Mouse (Mus musculus) retina, adult 2 months (tissue): Measurements from ENCODE around the gene Emx1.
A peak's percentile ranks its signal among the peaks of the same experiment; 100 is the strongest.

ENCODE experiments used
- DNase-seq: peaks from one replicate; pipeline ENCODE4 v3.0.0-alpha.2; 2012; ENCODE audit warnings: low read depth, low spot score

Gene Emx1

GRCm38 (mm10) chr6:85227520-85227919 lies 40.3 kb downstream of the Emx1 start:
- no peak for DNase-seq

DNA sequence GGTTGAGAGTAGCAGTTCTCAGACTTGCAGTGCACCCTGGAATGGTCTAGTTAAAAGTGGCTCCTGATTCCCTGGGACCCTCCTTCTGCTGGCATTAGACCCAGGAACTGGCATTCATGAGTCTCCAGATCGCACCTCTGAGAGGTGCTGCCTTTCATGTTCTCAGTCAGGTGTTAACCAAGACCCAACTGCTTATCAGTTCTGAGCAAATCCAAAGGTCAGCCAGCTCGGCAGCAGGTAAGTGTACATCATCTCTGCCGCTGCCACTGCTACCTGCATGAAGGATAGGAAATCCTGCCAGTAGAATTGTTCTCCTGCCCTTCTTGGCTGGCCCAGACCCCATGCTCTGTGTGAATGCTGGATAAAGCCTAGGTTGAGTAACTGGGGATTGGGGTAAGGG lies 43.5 kb downstream of the Emx1 start:
- no peak for DNase-seq

GRCm38 (mm10) chr6:85231469-85231868 lies 44.2 kb downstream of the Emx1 start:
- DNase-seq, result no peak

DNA sequence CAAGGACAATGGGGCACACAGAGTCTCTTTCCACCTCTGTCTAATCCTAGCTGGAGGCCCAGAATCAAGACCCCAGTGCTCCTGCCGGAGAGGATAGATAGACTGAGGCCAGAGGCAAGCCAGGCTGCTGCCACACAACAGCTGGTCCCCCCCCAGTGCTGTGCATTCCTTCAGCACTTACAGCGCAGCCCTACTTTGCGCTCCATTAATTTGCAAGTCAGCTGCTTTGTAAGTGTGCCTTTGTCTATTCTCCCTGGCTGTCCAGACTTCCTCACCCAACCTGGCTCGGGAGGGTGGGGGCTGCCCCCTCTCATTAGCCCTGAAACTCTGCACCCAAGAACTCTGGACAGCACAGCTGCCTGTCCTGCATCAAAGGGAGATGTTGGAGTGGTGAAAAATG lies 44.8 kb downstream of the Emx1 start:
- no peak for DNase-seq

- no peak for DNase-seq
Measured at GRCm38 (mm10) chr6:85232836-85233623, 45.8 kb downstream of the Emx1 start.

- DNase-seq, result no peak
Measured at GRCm38 (mm10) chr6:85234796-85235195, 47.6 kb downstream of the Emx1 start.

- DNase-seq, result no peak
Measured at GRCm38 (mm10) chr6:85237001-85237400, 49.8 kb downstream of the Emx1 start.

GRCm38 (mm10) chr6:85237595-85238337 lies 50.5 kb downstream of the Emx1 start:
- no peak for DNase-seq

DNA sequence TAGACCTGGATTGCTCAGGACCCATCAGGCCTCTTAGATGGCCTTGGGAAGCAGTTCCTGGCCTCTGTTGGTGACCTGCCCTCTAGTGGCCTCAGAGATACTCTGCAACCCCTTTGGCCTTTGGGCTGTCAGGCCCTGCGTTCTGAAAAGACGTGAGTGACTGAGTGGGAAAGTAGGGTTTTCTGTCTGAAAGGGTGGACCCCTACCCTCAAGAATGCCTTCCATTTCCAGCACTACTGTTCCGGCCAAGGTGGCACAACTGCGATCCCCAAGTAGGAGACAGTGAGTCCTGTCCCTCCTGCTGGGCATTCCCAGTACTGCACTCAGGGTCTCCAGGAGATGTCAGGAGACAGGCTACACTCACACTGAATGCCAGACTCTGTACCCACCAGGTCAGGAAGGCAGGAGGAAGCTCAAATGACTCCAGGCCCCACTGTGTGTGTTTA lies 51.8 kb downstream of the Emx1 start:
- DNase-seq, result peak; percentile 32

DNA sequence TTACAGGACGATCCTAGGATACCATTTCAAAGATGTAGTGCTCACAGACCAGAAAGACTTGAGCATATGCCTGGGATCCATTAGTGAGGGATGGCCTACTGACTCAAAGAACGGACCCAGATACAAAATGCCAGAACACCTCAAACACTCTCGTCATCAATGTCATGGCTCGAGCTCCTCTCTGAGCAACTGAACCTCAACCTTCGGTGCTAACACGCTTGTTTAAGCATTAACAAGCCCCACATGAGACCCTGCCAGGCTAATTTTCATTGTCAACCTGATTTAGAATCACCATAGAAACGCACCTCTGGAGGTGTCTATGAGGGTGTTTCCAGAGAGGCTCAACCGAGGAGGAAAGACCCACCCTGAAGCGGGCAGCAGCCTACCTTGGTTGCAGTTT lies 62.6 kb downstream of the Emx1 start:
- DNase-seq, result no peak

GRCm38 (mm10) chr6:85250811-85251241 lies 63.6 kb downstream of the Emx1 start:
- DNase-seq, result no peak

GRCm38 (mm10) chr6:85252251-85253058 lies 65.2 kb downstream of the Emx1 start:
- DNase-seq, result no peak

DNA sequence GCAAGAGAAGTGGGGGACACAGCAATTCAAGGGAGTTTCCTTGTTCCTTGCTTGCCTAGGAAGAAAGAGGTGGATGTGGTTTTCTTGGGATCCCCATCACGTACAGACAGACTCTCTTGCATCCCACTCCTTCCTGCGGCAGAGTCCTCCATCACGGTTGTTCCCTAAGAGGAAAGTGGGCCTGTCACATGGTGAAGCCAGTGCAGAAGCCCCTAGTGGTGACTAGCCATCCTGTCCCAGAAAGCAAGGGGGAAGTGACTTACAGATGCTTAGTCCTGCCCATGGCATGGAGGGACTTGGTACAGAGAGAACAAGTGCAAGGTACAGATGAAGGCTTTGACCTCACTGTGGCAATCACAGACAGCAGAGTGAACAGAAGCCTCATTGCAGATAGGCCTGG lies 66.0 kb downstream of the Emx1 start:
- DNase-seq, result no peak
